Mouse (Mus musculus) hindbrain, embryonic 14.5 days (tissue): ENCODE data around the gene Ppp1r1b. TPM values are rescaled to one million over a fixed set of nuclear protein-coding genes. Genes with fewer than 3 reads are reported as not detected.

Experiments
- ATAC-seq: fragments of 200-750 bp; cut with Nextera tagmentation; 2 replicates; pipeline ENCODE4 v1.8.0; 2017; ENCODE audit warnings: moderate number of reproducible peaks, mild to moderate bottlenecking, moderate TSS enrichment, moderate library complexity; ENCODE audit not compliant: low FRiP score
- DNase-seq: peaks from one replicate; pipeline ENCODE4 v3.0.0-alpha.2; 2015; ENCODE audit warnings: low spot score
- H3K27ac ChIP-seq: fragments of 300-500 bp; sonication (generic); 2 replicates; pipeline ENCODE4 v1.5.1; 2014; ENCODE audit warnings: mild to moderate bottlenecking, moderate library complexity
- H3K27me3 ChIP-seq: fragments of 300-500 bp; sonication (generic); 2 replicates; pipeline ENCODE4 v1.6.1; 2014; ENCODE audit warnings: mild to moderate bottlenecking, low read length, mixed read lengths; ENCODE audit not compliant: control insufficient read depth, insufficient read depth
- H3K36me3 ChIP-seq: fragments of 300-500 bp; sonication (generic); replicated peaks from 2 replicates; pipeline ENCODE4 v1.6.1; 2014; ENCODE audit not compliant: control insufficient read depth, insufficient read depth
- H3K4me1 ChIP-seq: fragments of 300-500 bp; sonication (generic); replicated peaks from 2 replicates; pipeline ENCODE4 v1.6.1; 2014; ENCODE audit warnings: antibody characterized with exemption, low read length, mixed read lengths; ENCODE audit not compliant: control insufficient read depth, insufficient read depth
- H3K4me2 ChIP-seq: fragments of 300-500 bp; sonication (generic); replicated peaks from 2 replicates; pipeline ENCODE4 v1.6.1; 2014; ENCODE audit warnings: mild to moderate bottlenecking, moderate library complexity
- H3K4me3 ChIP-seq: fragments of 300-500 bp; sonication (generic); replicated peaks from 2 replicates; pipeline ENCODE4 v1.5.1; 2014; ENCODE audit warnings: mild to moderate bottlenecking, low read length
- H3K9ac ChIP-seq: fragments of 300-500 bp; sonication (generic); 2 replicates; pipeline ENCODE4 v1.6.1; 2014
- H3K9me3 ChIP-seq: fragments of 300-500 bp; sonication (generic); 2 replicates; pipeline ENCODE4 v1.6.1; 2016; ENCODE audit warnings: low read length; ENCODE audit not compliant: control insufficient read depth
- whole genome bisulfite sequencing: fragments of 180-500 bp; shearing (Covaris S2); extraction: QIAGEN DNeasy Blood & Tissue Kit; methylation state at CpG from one replicate; pipeline ENCODE4 v1.1.7; 2014; 5-methylcytosine and 5-hydroxymethylcytosine counted together
- polyA plus RNA-seq: library from polyadenylated mRNA; unstranded; fragments of >200 nt; fragmentation: Nextera tagmentation; extraction: Ambion mirVana; gene quantifications from 2 replicates; pipeline ENCODE4 v1.2.1, GENCODE M21; 2014

The Ppp1r1b gene
- polyA plus RNA-seq, 1 experiment from 2014 or later, result 3.3 TPM

GRCm38 (mm10) chr11:98332186-98332585 is 16.0 kb upstream of the Ppp1r1b start:
- DNase-seq (no peak), ATAC-seq (no peak)
- Histone ChIP-seq H3K9me3 (no peaks in the 10 kb centered on the region), H3K4me1 (peaks cover 21% of the 10 kb centered on the region; the same call in 1 of the 2 replicates), H3K4me2 (no peak overlapping the region), H3K36me3 (no peaks in the 10 kb centered on the region), H3K27me3 (peaks cover 92% of the 10 kb centered on the region), H3K4me3 (no peak overlapping the region), H3K9ac (no peak overlapping the region), H3K27ac (no peak overlapping the region)
- 82% methylated on average over 3 of the region's 3 CpGs for WGBS

DNA sequence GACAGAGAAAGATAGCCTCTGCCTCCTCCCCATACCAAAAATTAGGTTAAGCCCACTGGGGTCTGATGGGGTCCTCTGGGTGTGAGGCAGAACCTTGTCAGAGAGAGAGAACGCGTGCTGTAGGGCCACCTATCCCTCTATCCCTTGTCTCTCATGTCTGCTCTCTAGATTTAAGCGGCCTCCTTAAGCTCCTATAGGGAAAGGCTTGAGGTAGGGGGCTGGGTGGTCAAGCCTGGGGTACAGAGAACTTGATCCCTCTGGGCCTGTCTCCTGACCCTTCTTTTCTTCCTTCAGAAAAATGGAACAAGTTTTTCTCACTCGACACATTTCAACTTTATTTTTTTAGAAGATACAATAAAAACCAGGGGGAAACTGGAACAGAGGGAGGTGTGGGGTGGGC is 15.4 kb upstream of the Ppp1r1b start:
- Histone ChIP-seq H3K36me3 (no peaks in the 10 kb centered on the region), H3K4me3 (no peak overlapping the region), H3K27me3 (peaks cover 92% of the 10 kb centered on the region), H3K9me3 (no peaks in the 10 kb centered on the region), H3K4me1 (peaks cover 18% of the 10 kb centered on the region; the same call in 1 of the 2 replicates), H3K4me2 (no peak overlapping the region), H3K9ac (no peak overlapping the region), H3K27ac (0 out of 2 replicates have a peak overlapping the region, but pooled peaks have one; percentile 65)
- 83% methylated on average over 4 of the region's 4 CpGs for WGBS
- no peak for DNase-seq
- ATAC-seq, result no peak

GRCm38 (mm10) chr11:98333263-98333696 is 14.9 kb upstream of the Ppp1r1b start:
- DNase-seq, result no peak
- H3K4me1 ChIP-seq, result peaks cover 14% of the 10 kb centered on the region; the same call in 1 of the 2 replicates
- H3K27me3 ChIP-seq, result peaks cover 92% of the 10 kb centered on the region
- WGBS, result 73% methylated on average over 10 of the region's 10 CpGs
- no peaks in the 10 kb centered on the region for H3K9me3 ChIP-seq
- no peaks in the 10 kb centered on the region for H3K36me3 ChIP-seq
- no peak overlapping the region for H3K9ac ChIP-seq
- peak overlapping the region; percentile 65 for H3K27ac ChIP-seq
- H3K4me2 ChIP-seq, result no peak overlapping the region
- ATAC-seq, result no peak
- no peak overlapping the region for H3K4me3 ChIP-seq

DNA sequence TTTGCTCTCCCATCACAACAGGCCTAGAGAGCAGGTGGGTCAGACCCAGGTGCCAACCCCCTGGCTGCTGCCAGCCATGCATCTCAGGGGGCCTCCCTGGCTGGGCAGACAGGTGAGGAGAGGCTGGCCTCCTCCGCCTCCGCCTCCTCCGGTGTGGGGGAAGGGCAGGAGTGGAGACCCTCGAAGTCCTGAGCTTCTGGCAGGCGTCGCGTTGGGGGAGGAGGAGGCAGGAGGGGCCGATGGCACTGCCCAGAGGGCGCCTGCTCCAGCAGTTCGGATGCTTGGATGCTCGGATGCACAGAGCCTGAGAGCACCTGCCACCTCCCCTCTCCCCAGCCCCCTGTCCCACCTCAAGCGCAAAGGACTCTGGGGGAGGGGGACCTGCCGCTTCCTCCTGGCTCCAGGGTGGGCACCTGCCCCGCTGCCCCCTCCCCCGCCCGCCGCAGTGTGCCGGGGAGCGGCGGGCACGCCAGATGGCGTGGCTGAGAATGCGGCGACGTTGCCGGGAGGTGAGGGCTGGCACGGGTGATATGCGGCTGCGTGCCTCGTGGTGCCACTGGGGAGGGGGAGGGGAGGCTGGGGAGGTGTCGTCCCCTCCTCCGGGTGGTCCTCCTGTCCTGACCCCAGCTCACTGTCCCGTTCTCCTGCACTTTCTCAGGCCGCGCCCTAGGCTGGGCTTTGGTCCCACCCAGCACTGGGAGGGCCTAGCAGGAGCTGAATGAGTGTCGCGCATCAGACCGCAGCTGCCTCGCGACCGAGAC is 14.0 kb upstream of the Ppp1r1b start:
- Histone ChIP-seq H3K9me3 (no peaks in the 10 kb centered on the region), H3K9ac (peak overlapping the region; percentile 44), H3K4me3 (peak overlapping the region; percentile 27), H3K36me3 (no peaks in the 10 kb centered on the region), H3K27ac (peak overlapping the region; percentile 48), H3K4me1 (peaks cover 17% of the 10 kb centered on the region; the same call in 1 of the 2 replicates), H3K27me3 (peaks cover 95% of the 10 kb centered on the region), H3K4me2 (peak overlapping the region; percentile 59)
- no peak for DNase-seq
- WGBS, result 1% methylated on average over 37 of the region's 41 CpGs
- ATAC-seq, result peak; percentile 15; the same call in 1 of the 2 replicates

- no peak for ATAC-seq
- 9% methylated on average over 9 of the region's 9 CpGs for WGBS
These were observed 13.0 kb upstream of the Ppp1r1b start for GRCm38 (mm10) chr11:98335250-98335649.

DNA sequence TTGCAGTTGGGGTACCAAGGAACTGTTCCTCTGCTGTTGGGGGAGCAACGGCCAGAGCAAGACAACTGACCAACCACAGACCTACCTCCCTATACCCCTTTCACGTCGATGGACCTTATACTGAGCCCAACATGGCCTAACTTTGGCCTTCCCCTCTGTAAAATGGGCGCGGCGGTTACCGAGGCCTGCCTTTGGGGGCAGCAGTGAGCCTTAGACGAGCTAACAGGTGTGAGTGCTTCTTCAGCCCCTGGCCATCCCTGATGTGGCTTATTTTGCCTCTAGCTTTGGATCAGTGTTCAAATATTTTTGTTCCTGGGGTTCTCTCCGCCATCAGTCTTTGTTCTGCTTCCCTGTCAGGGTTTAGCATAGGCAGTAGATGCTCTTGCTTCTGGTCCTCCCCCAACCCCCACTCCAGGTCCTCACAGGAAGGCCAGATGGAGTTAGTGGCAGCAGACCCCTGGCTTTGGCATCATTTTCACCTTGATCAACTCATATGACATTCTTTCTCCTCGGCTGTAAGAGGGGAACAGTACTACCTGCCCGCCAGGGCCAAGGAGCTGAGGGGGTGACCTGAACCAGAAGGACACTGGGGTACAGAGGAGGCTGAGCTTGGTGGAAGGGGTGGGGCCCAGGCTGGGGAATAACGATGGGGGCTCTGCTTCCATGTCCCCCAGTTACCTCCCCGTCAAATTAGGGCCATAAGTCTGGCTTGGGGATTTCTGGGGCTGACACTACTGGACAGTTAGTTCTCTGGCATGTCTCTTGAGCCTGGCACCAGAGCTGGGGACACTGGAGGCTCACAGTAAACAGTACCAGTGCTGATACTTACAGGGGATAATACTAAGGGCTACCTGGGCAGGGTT is 11.7 kb upstream of the Ppp1r1b start:
- ATAC-seq, result no peak
- H3K27me3 ChIP-seq, result peaks cover 92% of the 10 kb centered on the region
- WGBS, result 23% methylated on average over 13 of the region's 13 CpGs

More at GRCm38 (mm10) chr11:98335250-98335649, 13.0 kb upstream of the Ppp1r1b start:
- H3K36me3 ChIP-seq, result no peaks in the 10 kb centered on the region
- H3K27ac ChIP-seq, result no peak overlapping the region
- DNase-seq, result no peak
- no peak overlapping the region for H3K9ac ChIP-seq
- peaks cover 95% of the 10 kb centered on the region for H3K27me3 ChIP-seq
- H3K4me3 ChIP-seq, result no peak overlapping the region
- H3K4me1 ChIP-seq, result peaks cover 28% of the 10 kb centered on the region; the same call in 1 of the 2 replicates
- no peak overlapping the region for H3K4me2 ChIP-seq
- H3K9me3 ChIP-seq, result no peaks in the 10 kb centered on the region

GRCm38 (mm10) chr11:98338507-98338961 is 9.7 kb upstream of the Ppp1r1b start:
- DNase-seq (peak; percentile 71), ATAC-seq (peak; percentile 55; the same call in 1 of the 2 replicates)
- no peaks in the 10 kb centered on the region for H3K36me3 ChIP-seq
- peak overlapping the region; percentile 57 for H3K9ac ChIP-seq
- peaks cover 82% of the 10 kb centered on the region for H3K27me3 ChIP-seq
- H3K4me2 ChIP-seq, result peak overlapping the region; percentile 92
- no peaks in the 10 kb centered on the region for H3K9me3 ChIP-seq
- peak overlapping the region; percentile 45 for H3K4me3 ChIP-seq
- peaks cover 28% of the 10 kb centered on the region; the same call in 1 of the 2 replicates for H3K4me1 ChIP-seq
- whole genome bisulfite sequencing, result under 1% methylated on average over 36 of the region's 57 CpGs
- H3K27ac ChIP-seq, result peak overlapping the region; percentile 90

More for the DNA sequence above, 11.7 kb upstream of the Ppp1r1b start:
- Histone ChIP-seq H3K9me3 (no peaks in the 10 kb centered on the region), H3K27ac (no peak overlapping the region), H3K4me3 (no peak overlapping the region), H3K36me3 (no peaks in the 10 kb centered on the region), H3K9ac (no peak overlapping the region), H3K4me2 (no peak overlapping the region), H3K4me1 (peaks cover 28% of the 10 kb centered on the region; the same call in 1 of the 2 replicates)
- no peak for DNase-seq

DNA sequence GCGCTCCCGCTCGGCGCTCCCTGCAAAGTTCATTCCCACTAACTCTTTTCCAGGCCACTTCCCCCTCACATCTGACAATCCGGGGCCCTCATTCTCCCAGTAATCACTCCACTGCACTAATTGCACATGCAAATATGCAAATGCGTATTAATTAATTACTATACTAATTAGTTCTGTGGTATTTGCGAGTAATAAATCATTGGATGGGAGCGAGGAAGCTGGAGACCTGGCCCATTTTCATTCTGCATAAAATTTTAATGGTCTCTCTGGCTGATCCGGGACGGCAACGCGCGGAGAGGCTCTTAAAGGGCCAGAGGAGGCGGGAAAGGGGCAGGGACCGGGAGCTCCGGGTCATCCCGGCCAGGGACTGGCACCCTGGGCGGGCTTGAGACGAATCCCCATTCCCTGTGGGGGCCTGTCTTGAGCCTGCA is 9.1 kb upstream of the Ppp1r1b start:
- DNase-seq, result peak; percentile 62

More for the DNA sequence above, 9.1 kb upstream of the Ppp1r1b start:
- Histone ChIP-seq H3K36me3 (no peaks in the 10 kb centered on the region), H3K9ac (peak overlapping the region; percentile 57), H3K27ac (peak overlapping the region; percentile 90), H3K9me3 (no peaks in the 10 kb centered on the region), H3K27me3 (peaks cover 76% of the 10 kb centered on the region), H3K4me1 (peaks cover 24% of the 10 kb centered on the region; the same call in 1 of the 2 replicates), H3K4me2 (peak overlapping the region; percentile 92), H3K4me3 (peak overlapping the region; percentile 45)
- WGBS, result under 1% methylated on average over 19 of the region's 19 CpGs
- no peak for ATAC-seq
